Mouse (Mus musculus): ENCODE data around the gene Gabrr2. TPM values are rescaled to one million over a fixed set of nuclear protein-coding genes. Genes with fewer than 3 reads are reported as not detected.
"Not testable (repeated sequence)": the region's sequence is repeated elsewhere in the genome, so short reads cannot be mapped to it uniquely, and the experiment has no call there.

Gabrr2 gene
- total RNA-seq, 1 experiment from 2014 or later, result not detected

GRCm38 (mm10) chr4:33067331-33067730 lies 4.5 kb downstream of the Gabrr2 start:
- no peak for ATAC-seq (replicated peaks; ENCODE audit: insufficient number of reproducible peaks, low FRiP score, low TSS enrichment, poor library complexity, severe bottlenecking)

- no peak for ATAC-seq (replicated peaks; ENCODE audit: insufficient number of reproducible peaks, low FRiP score, low TSS enrichment, poor library complexity, severe bottlenecking)
Observed at GRCm38 (mm10) chr4:33067826-33068225, 5.0 kb downstream of the Gabrr2 start.

GRCm38 (mm10) chr4:33068894-33069293 lies 6.1 kb downstream of the Gabrr2 start:
- no peak for ATAC-seq (replicated peaks; ENCODE audit: insufficient number of reproducible peaks, low FRiP score, low TSS enrichment, poor library complexity, severe bottlenecking)

GRCm38 (mm10) chr4:33070326-33070725 lies 7.5 kb downstream of the Gabrr2 start:
- ATAC-seq (replicated peaks; ENCODE audit: insufficient number of reproducible peaks, low FRiP score, low TSS enrichment, poor library complexity, severe bottlenecking), result no peak

- no peak for ATAC-seq (replicated peaks; ENCODE audit: insufficient number of reproducible peaks, low FRiP score, low TSS enrichment, poor library complexity, severe bottlenecking)
Observed at GRCm38 (mm10) chr4:33071337-33071736, 8.5 kb downstream of the Gabrr2 start.

GRCm38 (mm10) chr4:33072526-33073161 lies 9.8 kb downstream of the Gabrr2 start:
- peak; percentile 74 for ATAC-seq (replicated peaks; ENCODE audit: insufficient number of reproducible peaks, low FRiP score, low TSS enrichment, poor library complexity, severe bottlenecking)

GRCm38 (mm10) chr4:33074406-33074805 lies 11.6 kb downstream of the Gabrr2 start:
- no peak for ATAC-seq (replicated peaks; ENCODE audit: insufficient number of reproducible peaks, low FRiP score, low TSS enrichment, poor library complexity, severe bottlenecking)

- no peak for ATAC-seq (replicated peaks; ENCODE audit: insufficient number of reproducible peaks, low FRiP score, low TSS enrichment, poor library complexity, severe bottlenecking)
Observed at GRCm38 (mm10) chr4:33074851-33075250, 12.1 kb downstream of the Gabrr2 start.

- no peak for ATAC-seq (replicated peaks; ENCODE audit: insufficient number of reproducible peaks, low FRiP score, low TSS enrichment, poor library complexity, severe bottlenecking)
Observed at GRCm38 (mm10) chr4:33075776-33076524, 13.2 kb downstream of the Gabrr2 start.

- ATAC-seq (replicated peaks; ENCODE audit: insufficient number of reproducible peaks, low FRiP score, low TSS enrichment, poor library complexity, severe bottlenecking), result no peak
Observed at GRCm38 (mm10) chr4:33077161-33077560, 14.4 kb downstream of the Gabrr2 start.

- no peak for ATAC-seq (replicated peaks; ENCODE audit: insufficient number of reproducible peaks, low FRiP score, low TSS enrichment, poor library complexity, severe bottlenecking)
Observed at GRCm38 (mm10) chr4:33077724-33078123, 14.9 kb downstream of the Gabrr2 start.

- no peak for ATAC-seq (replicated peaks; ENCODE audit: insufficient number of reproducible peaks, low FRiP score, low TSS enrichment, poor library complexity, severe bottlenecking)
Observed at GRCm38 (mm10) chr4:33078492-33078891, 15.7 kb downstream of the Gabrr2 start.

- ATAC-seq (replicated peaks; ENCODE audit: insufficient number of reproducible peaks, low FRiP score, low TSS enrichment, poor library complexity, severe bottlenecking), result no peak
Observed at GRCm38 (mm10) chr4:33099118-33099694, 36.4 kb downstream of the Gabrr2 start.

- ATAC-seq (replicated peaks; ENCODE audit: insufficient number of reproducible peaks, low FRiP score, low TSS enrichment, poor library complexity, severe bottlenecking), result peak; percentile 62; the same call in 1 of the 2 replicates
Observed at GRCm38 (mm10) chr4:33109720-33110458, 47.1 kb downstream of the Gabrr2 start.

GRCm38 (mm10) chr4:33110845-33111244 lies 48.0 kb downstream of the Gabrr2 start:
- no peak for ATAC-seq (replicated peaks; ENCODE audit: insufficient number of reproducible peaks, low FRiP score, low TSS enrichment, poor library complexity, severe bottlenecking)

GRCm38 (mm10) chr4:33111358-33111757 lies 48.6 kb downstream of the Gabrr2 start:
- 0 out of 2 replicates have a peak, but pooled peaks have one; percentile 53 for ATAC-seq (replicated peaks; ENCODE audit: insufficient number of reproducible peaks, low FRiP score, low TSS enrichment, poor library complexity, severe bottlenecking)

- ATAC-seq (replicated peaks; ENCODE audit: insufficient number of reproducible peaks, low FRiP score, low TSS enrichment, poor library complexity, severe bottlenecking), result not testable (repeated sequence)
Observed at GRCm38 (mm10) chr4:33112866-33113265, 50.1 kb downstream of the Gabrr2 start.

GRCm38 (mm10) chr4:33119118-33119517 lies 56.3 kb downstream of the Gabrr2 start:
- ATAC-seq (replicated peaks; ENCODE audit: insufficient number of reproducible peaks, low FRiP score, low TSS enrichment, poor library complexity, severe bottlenecking), result 0 out of 2 replicates have a peak, but pooled peaks have one; percentile 61

- ATAC-seq (replicated peaks; ENCODE audit: insufficient number of reproducible peaks, low FRiP score, low TSS enrichment, poor library complexity, severe bottlenecking), result 0 out of 2 replicates have a peak, but pooled peaks have one; percentile 35
Observed at GRCm38 (mm10) chr4:33124493-33124892, 61.7 kb downstream of the Gabrr2 start.

Measured in monocyte, adult 5-6 weeks (primary cell).